Mouse (Mus musculus): ENCODE results near the gene Sfswap. TPM values are rescaled to one million over a fixed set of nuclear protein-coding genes. Genes with fewer than 3 reads are reported as not detected.

The Sfswap gene
- polyA plus RNA-seq, 1 experiment from 2014 or later, result 36.7 TPM

GRCm38 (mm10) chr5:129553642-129554041 is 52.6 kb downstream of the Sfswap start:
- DNase-seq (ENCODE audit: low spot score) (no peak), ATAC-seq (replicated peaks; ENCODE audit: low FRiP score, low read depth) (no peak)
- Histone ChIP-seq H3K4me2 (ENCODE audit: low read length) (no peak overlapping the region), H3K9me3 (replicated peaks; ENCODE audit: low read length) (no peaks in the 10 kb centered on the region), H3K4me3 (replicated peaks; ENCODE audit: low read depth, low read length) (no peak overlapping the region), H3K4me1 (replicated peaks; ENCODE audit: insufficient read depth, low read length) (no peaks in the 10 kb centered on the region), H3K9ac (ENCODE audit: low read depth, low read length) (no peak overlapping the region), H3K27me3 (ENCODE audit: insufficient read depth, low read length) (no peaks in the 10 kb centered on the region), H3K36me3 (ENCODE audit: insufficient read depth, low read length) (peaks cover 79% of the 10 kb centered on the region), H3K27ac (no peak overlapping the region)
- 90% methylated on average over 6 of the region's 6 CpGs for WGBS
- no peak for TF ChIP-seq CTCF (IDR thresholded peaks at IDR 0.05; ENCODE audit: low read depth)

DNA sequence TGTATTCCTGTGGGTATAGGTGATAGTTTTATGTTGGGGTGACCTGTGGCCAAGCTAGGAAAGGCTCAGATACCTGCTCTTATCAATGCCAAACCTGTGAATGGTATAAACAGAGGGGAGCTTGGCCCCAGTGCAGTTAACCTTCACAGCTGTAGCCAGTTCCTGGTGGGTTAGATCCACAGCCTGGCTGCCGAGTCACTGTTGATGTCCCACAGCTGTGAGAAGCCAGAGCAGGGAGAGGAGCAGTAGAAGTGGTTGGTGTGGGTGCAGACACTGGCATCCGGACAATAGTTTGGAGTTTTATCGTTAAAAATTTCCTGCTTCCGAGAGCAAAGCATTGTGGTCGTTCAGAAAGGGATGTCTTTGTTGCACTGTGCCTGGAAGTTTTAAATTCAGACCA is 57.6 kb downstream of the Sfswap start:
- Histone ChIP-seq H3K9ac (ENCODE audit: low read depth, low read length) (no peak overlapping the region), H3K27me3 (ENCODE audit: insufficient read depth, low read length) (no peaks in the 10 kb centered on the region), H3K36me3 (ENCODE audit: insufficient read depth, low read length) (peaks cover 73% of the 10 kb centered on the region), H3K4me3 (replicated peaks; ENCODE audit: low read depth, low read length) (no peak overlapping the region), H3K4me2 (ENCODE audit: low read length) (no peak overlapping the region), H3K9me3 (replicated peaks; ENCODE audit: low read length) (no peaks in the 10 kb centered on the region), H3K4me1 (replicated peaks; ENCODE audit: insufficient read depth, low read length) (no peaks in the 10 kb centered on the region), H3K27ac (no peak overlapping the region)
- TF ChIP-seq CTCF (IDR thresholded peaks at IDR 0.05; ENCODE audit: low read depth), result no peak
- ATAC-seq (replicated peaks; ENCODE audit: low FRiP score, low read depth), result no peak
- WGBS, result 79% methylated on average over 5 of the region's 5 CpGs
- no peak for DNase-seq (ENCODE audit: low spot score)

DNA sequence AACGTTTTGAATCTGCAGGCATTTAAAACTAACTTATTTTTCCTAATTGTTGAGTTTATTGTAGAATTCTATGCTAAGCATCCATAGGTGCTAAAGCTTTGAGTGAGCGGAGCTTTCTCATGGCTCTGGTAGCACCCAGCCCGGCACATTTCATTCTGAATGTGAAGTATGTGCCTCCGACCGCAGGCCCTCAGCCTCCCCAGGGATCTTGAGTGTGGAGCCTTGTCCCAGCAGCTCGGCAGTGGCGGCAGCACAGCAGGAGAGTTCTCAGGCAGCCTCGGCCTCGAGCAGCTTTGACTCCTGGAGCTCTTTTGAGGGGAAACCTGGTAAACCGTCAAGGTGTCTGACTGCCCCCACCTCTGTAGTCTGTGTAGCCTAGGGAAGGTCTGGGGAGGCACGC is 58.3 kb downstream of the Sfswap start:
- peaks cover 71% of the 10 kb centered on the region for H3K36me3 ChIP-seq (ENCODE audit: insufficient read depth, low read length)
- no peak overlapping the region for H3K9ac ChIP-seq (ENCODE audit: low read depth, low read length)
- no peak for TF ChIP-seq CTCF (IDR thresholded peaks at IDR 0.05; ENCODE audit: low read depth)
- H3K9me3 ChIP-seq (replicated peaks; ENCODE audit: low read length), result no peaks in the 10 kb centered on the region
- DNase-seq (ENCODE audit: low spot score), result no peak
- H3K4me2 ChIP-seq (ENCODE audit: low read length), result no peak overlapping the region
- H3K27ac ChIP-seq, result no peak overlapping the region
- H3K4me1 ChIP-seq (replicated peaks; ENCODE audit: insufficient read depth, low read length), result no peaks in the 10 kb centered on the region
- ATAC-seq (replicated peaks; ENCODE audit: low FRiP score, low read depth), result no peak
- H3K4me3 ChIP-seq (replicated peaks; ENCODE audit: low read depth, low read length), result no peak overlapping the region
- 85% methylated on average over 11 of the region's 11 CpGs for WGBS
- no peaks in the 10 kb centered on the region for H3K27me3 ChIP-seq (ENCODE audit: insufficient read depth, low read length)

DNA sequence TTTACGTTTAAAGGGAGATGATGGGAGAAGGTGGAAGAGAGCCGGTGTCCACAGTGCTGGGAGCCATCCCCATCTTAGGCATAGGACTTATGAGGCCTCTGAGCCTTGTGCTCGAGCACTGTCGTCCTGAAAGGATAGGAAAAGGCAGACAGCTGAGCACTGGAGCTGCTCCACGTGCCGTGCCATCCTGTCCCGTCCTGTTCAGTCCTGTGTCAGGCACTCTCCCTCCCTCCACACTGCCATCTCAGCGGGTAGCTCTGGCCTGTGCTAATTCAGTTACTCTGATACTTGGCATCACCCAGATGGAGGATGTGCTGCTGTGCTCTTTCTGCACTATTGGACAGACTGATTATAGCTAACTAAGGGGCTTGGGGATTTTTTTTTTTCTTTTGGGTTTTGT is 61.3 kb downstream of the Sfswap start:
- H3K4me3 ChIP-seq (replicated peaks; ENCODE audit: low read depth, low read length), result no peak overlapping the region
- ATAC-seq (replicated peaks; ENCODE audit: low FRiP score, low read depth) (no peak), DNase-seq (ENCODE audit: low spot score) (no peak)
- no peaks in the 10 kb centered on the region for H3K9me3 ChIP-seq (replicated peaks; ENCODE audit: low read length)
- H3K27ac ChIP-seq, result no peak overlapping the region
- no peak for TF ChIP-seq CTCF (IDR thresholded peaks at IDR 0.05; ENCODE audit: low read depth)
- whole genome bisulfite sequencing, result 94% methylated on average over 8 of the region's 8 CpGs
- no peaks in the 10 kb centered on the region for H3K27me3 ChIP-seq (ENCODE audit: insufficient read depth, low read length)
- no peak overlapping the region for H3K4me2 ChIP-seq (ENCODE audit: low read length)
- H3K36me3 ChIP-seq (ENCODE audit: insufficient read depth, low read length), result peaks cover 74% of the 10 kb centered on the region
- no peaks in the 10 kb centered on the region for H3K4me1 ChIP-seq (replicated peaks; ENCODE audit: insufficient read depth, low read length)
- H3K9ac ChIP-seq (ENCODE audit: low read depth, low read length), result no peak overlapping the region

GRCm38 (mm10) chr5:129568596-129568995 is 67.6 kb downstream of the Sfswap start:
- H3K27me3 ChIP-seq (ENCODE audit: insufficient read depth, low read length), result no peaks in the 10 kb centered on the region
- H3K4me3 ChIP-seq (replicated peaks; ENCODE audit: low read depth, low read length), result no peak overlapping the region
- TF ChIP-seq CTCF (IDR thresholded peaks at IDR 0.05; ENCODE audit: low read depth), result no peak
- no peak overlapping the region for H3K9ac ChIP-seq (ENCODE audit: low read depth, low read length)
- H3K36me3 ChIP-seq (ENCODE audit: insufficient read depth, low read length), result peaks cover 61% of the 10 kb centered on the region
- no peak overlapping the region for H3K27ac ChIP-seq
- no peak overlapping the region for H3K4me2 ChIP-seq (ENCODE audit: low read length)
- no peak for ATAC-seq (replicated peaks; ENCODE audit: low FRiP score, low read depth)
- no peaks in the 10 kb centered on the region for H3K9me3 ChIP-seq (replicated peaks; ENCODE audit: low read length)
- 92% methylated on average over 4 of the region's 4 CpGs for WGBS
- DNase-seq (ENCODE audit: low spot score), result no peak
- no peaks in the 10 kb centered on the region for H3K4me1 ChIP-seq (replicated peaks; ENCODE audit: insufficient read depth, low read length)

DNA sequence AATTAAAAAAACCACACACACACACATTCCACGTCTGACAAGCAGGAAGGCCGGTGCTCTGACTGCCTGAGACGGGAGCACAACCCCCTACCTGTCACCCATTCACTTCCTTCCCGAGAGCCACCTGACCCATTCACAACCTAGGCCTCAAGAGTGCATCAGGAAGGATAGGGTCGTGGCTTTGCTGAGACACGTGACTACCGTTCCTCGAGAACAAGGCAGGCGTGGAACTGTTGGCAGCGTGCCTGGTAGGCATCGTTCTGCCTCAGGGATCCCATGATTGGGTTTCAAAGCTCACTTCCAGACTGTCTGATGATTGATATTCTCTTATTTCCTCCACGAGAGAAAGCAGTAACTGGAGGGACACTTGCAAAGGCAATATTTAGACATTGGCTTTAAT is 77.2 kb downstream of the Sfswap start:
- H3K27ac ChIP-seq, result no peak overlapping the region
- H3K36me3 ChIP-seq (ENCODE audit: insufficient read depth, low read length), result no peaks in the 10 kb centered on the region
- no peak for TF ChIP-seq CTCF (IDR thresholded peaks at IDR 0.05; ENCODE audit: low read depth)
- no peak overlapping the region for H3K4me3 ChIP-seq (replicated peaks; ENCODE audit: low read depth, low read length)
- no peaks in the 10 kb centered on the region for H3K9me3 ChIP-seq (replicated peaks; ENCODE audit: low read length)
- H3K27me3 ChIP-seq (ENCODE audit: insufficient read depth, low read length), result no peaks in the 10 kb centered on the region
- H3K4me1 ChIP-seq (replicated peaks; ENCODE audit: insufficient read depth, low read length), result no peaks in the 10 kb centered on the region
- 0 out of 2 replicates have a peak, but pooled peaks have one; percentile 40 for ATAC-seq (replicated peaks; ENCODE audit: low FRiP score, low read depth)
- no peak overlapping the region for H3K4me2 ChIP-seq (ENCODE audit: low read length)
- peak; percentile 19 for DNase-seq (ENCODE audit: low spot score)
- WGBS, result 30% methylated on average over 12 of the region's 12 CpGs
- H3K9ac ChIP-seq (ENCODE audit: low read depth, low read length), result no peak overlapping the region

DNA sequence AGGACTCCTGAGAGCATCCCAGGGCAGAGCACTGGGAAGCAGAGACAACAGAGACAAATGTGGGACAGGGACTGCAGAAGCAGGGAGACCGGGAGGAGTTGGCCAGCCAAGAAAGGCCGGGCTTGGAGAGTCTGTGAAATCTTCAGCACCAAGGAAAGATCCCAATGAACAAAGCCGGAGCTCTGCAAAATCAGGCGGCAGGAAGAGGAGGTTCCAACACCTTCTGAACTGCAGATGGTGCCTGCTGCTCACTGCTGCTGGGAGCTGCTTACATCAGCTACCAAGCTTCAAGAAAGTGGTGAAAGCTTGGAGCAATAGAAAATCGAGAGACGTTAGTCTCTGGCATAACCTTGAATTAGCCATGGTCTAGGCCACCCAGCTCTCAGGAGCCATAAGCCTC is 79.0 kb downstream of the Sfswap start:
- Histone ChIP-seq H3K9me3 (replicated peaks; ENCODE audit: low read length) (no peaks in the 10 kb centered on the region), H3K27ac (no peak overlapping the region), H3K36me3 (ENCODE audit: insufficient read depth, low read length) (no peaks in the 10 kb centered on the region), H3K27me3 (ENCODE audit: insufficient read depth, low read length) (no peaks in the 10 kb centered on the region), H3K4me1 (replicated peaks; ENCODE audit: insufficient read depth, low read length) (peaks cover 5% of the 10 kb centered on the region; the same call in 1 of the 2 replicates), H3K4me2 (ENCODE audit: low read length) (no peak overlapping the region), H3K4me3 (replicated peaks; ENCODE audit: low read depth, low read length) (no peak overlapping the region), H3K9ac (ENCODE audit: low read depth, low read length) (no peak overlapping the region)
- TF ChIP-seq CTCF (IDR thresholded peaks at IDR 0.05; ENCODE audit: low read depth), result no peak
- DNase-seq (ENCODE audit: low spot score) (peak; percentile 57), ATAC-seq (replicated peaks; ENCODE audit: low FRiP score, low read depth) (no peak)
- WGBS, result 10% methylated on average over 6 of the region's 6 CpGs

Data from kidney, postnatal 0 days (tissue).